Mouse (Mus musculus) bone marrow, adult 2 months (tissue): ENCODE data around the gene Csrnp2. TPM values are rescaled to one million over a fixed set of nuclear protein-coding genes. Genes with fewer than 3 reads are reported as not detected.

Experiments
- H3K27ac ChIP-seq: fragments of 200-500 bp; 2 replicates; pipeline ENCODE4 v1.5.1; 2012; ENCODE audit warnings: low read depth, mild to moderate bottlenecking, control low read depth, inconsistent platforms, low read length; ENCODE audit not compliant: control insufficient read depth, poor library complexity, insufficient read depth
- H3K4me1 ChIP-seq: fragments of 200-500 bp; 2 replicates; pipeline ENCODE4 v1.6.1; 2011; ENCODE audit warnings: low read length; ENCODE audit not compliant: control insufficient read depth, insufficient read depth
- H3K4me3 ChIP-seq: fragments of 200-500 bp; replicated peaks from 2 replicates; pipeline ENCODE3; 2011; ENCODE audit warnings: mild to moderate bottlenecking, low read depth, low read length, control low read depth; ENCODE audit not compliant: control insufficient read depth
- CTCF ChIP-seq: fragments of 200-500 bp; IDR thresholded peaks from 2 replicates; pipeline ENCODE4 v1.5.1; 2011; ENCODE audit warnings: low read length, control low read depth; ENCODE audit not compliant: control insufficient read depth, insufficient read depth
- POLR2A ChIP-seq: fragments of 200-500 bp; IDR thresholded peaks from 2 replicates; pipeline ENCODE4 v1.6.1; 2011; ENCODE audit warnings: low read depth, mild to moderate bottlenecking, control low read depth, low read length, borderline replicate concordance; ENCODE audit not compliant: control insufficient read depth
- WGBS: fragments of 180-500 bp; shearing (Covaris S2); methylation state at CpG from one replicate; pipeline ENCODE4 v1.1.7; 2018; 5-methylcytosine and 5-hydroxymethylcytosine counted together
- polyA plus RNA-seq: library from polyadenylated mRNA; stranded (reverse); fragments of >200 nt; gene quantifications from 2 replicates; pipeline ENCODE4 v1.2.4, GENCODE M21; 2011; ENCODE audit warnings: low replicate concordance; ENCODE audit not compliant: missing spikeins, insufficient read depth, insufficient read length

The Csrnp2 gene
- polyA plus RNA-seq, 1 experiment = 3.0 TPM

- Histone ChIP-seq H3K27ac (no peak overlapping the region), H3K4me3 (no peak overlapping the region), H3K4me1 (no peaks in the 10 kb centered on the region)
- 68% methylated on average over 10 of the region's 10 CpGs for WGBS
- no peak for TF ChIP-seq CTCF
- TF ChIP-seq POLR2A = no peak
Measured at GRCm38 (mm10) chr15:100436518-100436917, 58.8 kb downstream of the Csrnp2 start.

DNA sequence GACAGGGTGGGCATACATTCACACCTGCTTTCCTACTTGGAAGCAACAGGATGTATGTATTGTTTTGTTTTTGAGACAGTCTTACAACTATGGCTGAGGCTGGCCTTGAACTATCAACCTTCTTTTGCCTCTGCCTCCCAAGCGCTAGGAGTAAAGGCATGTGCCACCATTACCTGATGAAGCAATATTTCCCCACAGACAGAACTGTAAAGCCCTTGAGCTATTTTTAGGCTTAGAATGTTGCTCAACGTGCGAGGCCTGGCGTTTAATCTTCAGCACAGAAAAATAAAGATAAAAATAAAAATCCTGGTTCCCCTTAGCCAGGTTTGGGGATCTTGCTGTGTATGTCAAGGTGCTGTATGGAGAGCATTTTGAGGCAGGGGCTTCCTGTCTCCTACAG, 59.2 kb downstream of the Csrnp2 start:
- WGBS = 21% methylated on average over 4 of the region's 4 CpGs
- no peak overlapping the region for H3K4me3 ChIP-seq
- no peaks in the 10 kb centered on the region for H3K4me1 ChIP-seq
- TF ChIP-seq POLR2A = no peak
- no peak for TF ChIP-seq CTCF
- no peak overlapping the region for H3K27ac ChIP-seq

DNA sequence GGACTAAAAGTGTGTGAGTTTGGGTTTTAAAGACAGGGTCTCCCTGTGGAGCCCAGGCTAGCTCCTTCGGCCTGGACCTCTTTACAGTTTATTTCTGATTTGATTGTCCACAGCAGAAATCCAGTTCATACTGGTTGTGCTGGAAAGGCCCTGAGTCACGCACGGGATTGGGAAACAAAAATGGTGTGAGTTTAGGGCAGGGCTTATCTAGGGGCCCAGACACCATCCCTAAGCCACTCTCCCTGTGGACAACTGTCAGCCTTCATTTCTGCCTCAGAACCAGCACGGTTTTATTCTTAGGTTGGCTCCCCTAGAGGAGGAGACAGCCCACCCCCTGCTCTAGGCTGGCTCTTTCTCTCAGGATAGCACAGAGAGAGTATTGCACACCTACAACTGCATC, 62.1 kb downstream of the Csrnp2 start:
- 55% methylated on average over 4 of the region's 4 CpGs for WGBS
- no peak for TF ChIP-seq CTCF
- no peak for TF ChIP-seq POLR2A
- H3K4me3 ChIP-seq = no peak overlapping the region
- no peak overlapping the region for H3K27ac ChIP-seq
- no peaks in the 10 kb centered on the region for H3K4me1 ChIP-seq

GRCm38 (mm10) chr15:100429959-100430565, 65.2 kb downstream of the Csrnp2 start:
- Histone ChIP-seq H3K4me1 (no peaks in the 10 kb centered on the region), H3K4me3 (no peak overlapping the region), H3K27ac (no peak overlapping the region)
- no peak for TF ChIP-seq POLR2A
- no peak for TF ChIP-seq CTCF
- 71% methylated on average over 11 of the region's 11 CpGs for WGBS

Other genes with a start within 250 kb of the Csrnp2 start
- gene Tmprss12, start 214.7 kb downstream of the Csrnp2 start, polyA plus RNA-seq = not detected in 2 replicates
- gene Mettl7a1, start 191.3 kb downstream of the Csrnp2 start, polyA plus RNA-seq = 29.4 and 34.3 TPM in 2 replicates
- gene Mettl7a3, start 160.6 kb downstream of the Csrnp2 start, polyA plus RNA-seq = not detected in 2 replicates
- not detected in 2 replicates for gene Methig1, start 142.3 kb downstream of the Csrnp2 start, polyA plus RNA-seq
- gene Mettl7a2, start 142.3 kb downstream of the Csrnp2 start, polyA plus RNA-seq = not detected in 2 replicates
- gene Higd1c, start 130.9 kb downstream of the Csrnp2 start, polyA plus RNA-seq = not detected in 2 replicates
- gene Gm5475, start 73.3 kb downstream of the Csrnp2 start, polyA plus RNA-seq = not detected in 2 replicates
- gene Slc11a2, start 70.4 kb downstream of the Csrnp2 start, polyA plus RNA-seq = 27.7 and 30.7 TPM in 2 replicates
- gene Letmd1, start 26.5 kb downstream of the Csrnp2 start, polyA plus RNA-seq = 10.9 and 19.1 TPM in 2 replicates
- 9.5 and 11.8 TPM in 2 replicates for gene Tfcp2, start 56.5 kb upstream of the Csrnp2 start, polyA plus RNA-seq
- gene Pou6f1, start 104.5 kb upstream of the Csrnp2 start, polyA plus RNA-seq = 5.9 and 7.7 TPM in 2 replicates
- gene Dazap2, start 119.9 kb upstream of the Csrnp2 start, polyA plus RNA-seq = 121 and 138 TPM in 2 replicates
- 7.3 and 8.7 TPM in 2 replicates for gene Smagp, start 141.5 kb upstream of the Csrnp2 start, polyA plus RNA-seq
- gene Bin2, start 174.1 kb upstream of the Csrnp2 start, polyA plus RNA-seq = 72.6 and 139 TPM in 2 replicates
- 55.3 and 57.2 TPM in 2 replicates for gene Cela1, start 192.4 kb upstream of the Csrnp2 start, polyA plus RNA-seq
- 4.4 and 11.8 TPM in 2 replicates for gene Galnt6, start 233.9 kb upstream of the Csrnp2 start, polyA plus RNA-seq